Mouse (Mus musculus): ENCODE measurements around the gene Yjefn3.

Yjefn3 gene

DNA sequence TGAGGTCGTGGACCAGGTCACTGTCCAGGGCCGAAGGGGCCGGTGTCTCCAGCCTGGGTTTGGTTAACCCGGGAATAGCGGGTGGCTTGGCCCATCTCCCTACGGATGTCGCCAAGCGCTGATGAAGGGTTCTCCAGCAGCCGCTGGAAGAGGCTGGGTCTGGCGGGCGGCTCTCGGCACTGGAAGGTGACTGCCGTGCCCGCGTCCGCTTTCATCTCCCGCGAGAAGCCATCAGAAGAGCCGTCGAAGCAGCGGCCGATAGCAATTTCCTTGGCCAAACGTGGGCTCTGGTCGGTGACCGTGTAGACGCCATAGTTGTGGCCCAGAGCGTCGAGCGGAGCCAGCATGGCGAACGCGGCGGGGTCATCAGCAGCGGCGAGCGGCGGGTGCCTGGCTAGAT is 21.7 kb downstream of the Yjefn3 start:
- no peak for DNase-seq (ENCODE audit: low read depth, low spot score)

DNA sequence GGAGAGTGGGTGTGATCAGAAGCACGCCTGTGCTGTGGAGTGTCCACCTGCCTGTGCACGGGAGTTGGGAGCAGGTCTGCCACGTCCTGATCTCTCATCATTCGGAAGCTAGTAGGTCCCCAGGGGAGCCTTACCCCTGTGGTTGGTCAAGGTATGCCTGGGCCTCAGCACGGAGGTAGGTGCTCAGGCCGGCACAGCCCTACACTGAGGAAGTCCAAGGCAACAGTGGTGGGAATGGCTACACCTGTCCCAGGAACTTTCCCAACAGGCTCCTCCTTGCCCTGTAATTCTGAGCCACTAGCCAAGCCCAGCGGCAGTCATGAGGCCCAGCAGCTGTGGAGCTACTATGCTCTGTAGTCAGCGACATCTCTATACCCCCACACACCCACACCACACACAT is 22.8 kb downstream of the Yjefn3 start:
- DNase-seq (ENCODE audit: low read depth, low spot score), result no peak

DNA sequence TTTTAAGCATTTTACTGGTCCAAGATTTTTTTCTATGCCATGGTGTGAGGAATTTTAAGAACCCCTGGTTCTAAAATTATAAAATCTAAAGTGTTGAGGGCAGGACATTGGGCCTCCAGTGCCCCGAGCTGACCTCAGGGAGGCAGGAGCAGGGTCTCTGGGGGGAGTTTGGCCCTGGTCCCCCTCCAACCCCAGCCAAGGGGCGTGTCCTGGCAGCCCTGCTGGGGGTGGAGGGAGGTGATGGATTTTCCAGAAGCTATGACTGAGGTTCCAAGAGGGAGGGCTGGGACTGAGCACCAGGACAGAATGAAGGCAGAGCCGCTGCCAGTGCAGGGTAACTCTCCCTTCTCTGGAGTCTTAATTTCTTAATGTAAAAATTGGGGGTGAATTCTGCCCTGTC is 24.5 kb downstream of the Yjefn3 start:
- DNase-seq (ENCODE audit: low read depth, low spot score), result no peak

- no peak for DNase-seq (ENCODE audit: low read depth, low spot score)
These were observed 25.1 kb downstream of the Yjefn3 start for GRCm38 (mm10) chr8:69877396-69877795.

- no peak for DNase-seq (ENCODE audit: low read depth, low spot score)
These were observed 25.5 kb downstream of the Yjefn3 start for GRCm38 (mm10) chr8:69876967-69877366.

- DNase-seq (ENCODE audit: low read depth, low spot score), result no peak
These were observed 26.4 kb downstream of the Yjefn3 start for GRCm38 (mm10) chr8:69876097-69876496.

DNA sequence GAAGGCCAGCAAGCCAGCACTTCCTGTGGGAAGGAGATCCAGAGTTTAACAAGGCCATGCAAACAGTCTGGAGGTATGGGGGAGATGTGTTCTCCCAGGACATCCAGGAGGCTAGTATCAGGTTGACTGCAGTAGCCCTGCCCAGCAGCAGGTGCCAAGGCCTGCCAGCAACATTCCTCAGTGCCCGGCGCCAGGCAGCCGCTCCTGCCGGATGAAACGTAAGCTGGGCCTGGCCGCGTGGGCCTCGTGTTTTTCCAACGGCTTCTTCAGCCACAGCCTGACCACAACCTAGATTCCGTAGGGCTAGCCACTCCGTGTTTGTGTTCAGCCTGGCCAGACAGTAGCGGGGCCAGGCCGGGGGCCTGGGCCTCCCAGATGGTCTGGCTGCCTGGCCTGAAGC is 27.9 kb downstream of the Yjefn3 start:
- no peak for DNase-seq (ENCODE audit: low read depth, low spot score)

GRCm38 (mm10) chr8:69874155-69874554 is 28.4 kb downstream of the Yjefn3 start:
- peak; percentile 47 for DNase-seq (ENCODE audit: low read depth, low spot score)

DNA sequence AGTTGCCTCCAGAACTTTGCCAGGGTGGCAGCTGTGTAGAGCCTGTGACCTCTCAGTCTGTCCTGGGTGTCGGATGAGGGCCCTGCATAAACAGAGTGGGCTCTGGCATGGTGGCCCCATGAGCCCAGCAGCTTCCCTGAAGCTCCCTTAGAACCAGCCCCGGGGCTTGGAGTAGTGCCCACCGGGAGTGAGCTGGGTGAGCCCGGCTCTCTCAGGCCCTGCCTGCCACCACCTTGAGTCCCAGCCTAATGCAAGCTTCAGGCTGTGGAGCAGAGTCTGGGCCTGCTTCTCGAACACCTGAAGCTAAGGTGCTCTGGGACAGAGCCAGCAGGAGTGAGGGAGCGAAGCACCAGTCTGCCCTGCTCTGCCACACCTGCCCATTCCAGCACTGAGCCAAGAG is 31.6 kb downstream of the Yjefn3 start:
- DNase-seq (ENCODE audit: low read depth, low spot score), result no peak

- no peak for DNase-seq (ENCODE audit: low read depth, low spot score)
These were observed 32.3 kb downstream of the Yjefn3 start for GRCm38 (mm10) chr8:69870003-69870765.

DNA sequence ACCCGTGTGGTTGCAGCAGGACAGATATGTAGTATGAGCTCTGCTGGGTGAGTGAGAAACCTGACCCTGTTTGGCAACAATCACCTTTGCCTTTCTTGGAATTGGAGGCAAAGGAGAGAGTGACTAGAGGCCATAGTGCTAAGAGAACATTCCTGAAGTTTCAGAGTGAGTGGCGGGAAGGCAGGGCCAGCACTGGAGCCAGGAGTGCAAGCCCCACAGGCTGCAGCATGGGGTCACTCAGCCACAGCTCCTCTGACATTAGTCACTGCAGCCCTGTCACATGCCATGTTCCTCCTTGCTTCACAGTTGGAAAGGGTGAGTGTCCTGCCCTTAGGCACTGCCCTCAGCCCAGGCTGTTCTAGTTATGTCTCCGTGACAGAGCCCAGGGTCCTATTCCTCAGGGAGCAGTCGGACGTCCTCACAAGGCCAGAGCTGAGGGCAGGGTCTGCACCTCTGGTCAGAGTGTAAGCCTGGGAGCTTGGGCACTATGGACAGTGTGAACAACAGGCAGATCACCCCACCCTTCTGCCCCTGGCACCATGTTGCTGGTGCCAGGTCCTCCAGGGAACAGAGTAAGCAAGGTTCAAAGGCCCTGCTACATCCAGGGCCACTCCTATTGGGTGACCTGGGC is 34.7 kb downstream of the Yjefn3 start:
- DNase-seq (ENCODE audit: low read depth, low spot score), result no peak

DNA sequence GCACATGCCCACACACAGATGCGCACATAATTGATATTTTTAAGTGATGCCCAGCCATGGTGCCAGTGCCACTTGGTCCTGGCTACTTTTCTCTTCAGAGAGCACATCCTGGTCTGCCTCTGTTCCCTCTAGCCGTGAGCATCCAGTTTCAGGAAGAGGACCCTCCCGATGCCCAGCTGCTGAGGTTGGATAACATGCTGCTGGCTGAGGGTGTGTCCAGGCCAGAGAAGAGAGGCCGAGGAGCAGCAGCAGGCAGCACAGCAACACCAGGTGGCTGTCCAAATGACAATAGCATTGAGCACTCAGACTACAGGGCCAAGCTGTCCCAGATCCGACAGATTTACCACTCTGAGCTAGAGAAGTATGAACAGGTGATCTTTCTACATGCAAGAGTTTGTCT is 38.3 kb downstream of the Yjefn3 start:
- no peak for DNase-seq (ENCODE audit: low read depth, low spot score)

DNA sequence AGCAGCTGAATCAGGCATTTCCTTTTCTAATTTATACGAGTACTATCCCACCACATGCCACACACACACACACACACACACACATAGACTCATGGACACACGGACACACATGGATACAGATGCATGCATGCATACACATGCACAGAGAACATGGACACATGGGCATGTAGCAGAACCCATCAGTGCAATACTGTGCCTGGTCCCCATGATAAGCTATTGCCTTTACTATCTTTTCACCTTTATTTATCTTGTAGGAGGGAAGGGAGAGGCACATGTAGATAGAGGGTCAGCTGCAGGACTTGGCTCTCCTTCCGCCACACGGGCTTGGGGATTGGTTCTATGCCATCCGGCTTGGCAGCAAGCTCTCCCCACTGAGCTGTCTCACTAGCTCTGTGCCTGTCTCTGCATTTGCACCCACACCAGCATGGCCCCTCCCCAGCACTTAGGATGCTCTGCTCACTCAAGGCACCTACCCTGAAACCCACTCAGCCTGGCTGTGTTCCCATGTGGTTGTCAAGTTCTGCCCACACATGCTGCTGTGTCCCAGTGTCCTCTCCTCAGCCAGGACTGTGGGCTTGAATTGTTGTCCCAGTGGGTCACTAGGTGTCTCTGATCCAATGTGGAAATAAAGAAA is 39.0 kb downstream of the Yjefn3 start:
- DNase-seq (ENCODE audit: low read depth, low spot score), result no peak

DNA sequence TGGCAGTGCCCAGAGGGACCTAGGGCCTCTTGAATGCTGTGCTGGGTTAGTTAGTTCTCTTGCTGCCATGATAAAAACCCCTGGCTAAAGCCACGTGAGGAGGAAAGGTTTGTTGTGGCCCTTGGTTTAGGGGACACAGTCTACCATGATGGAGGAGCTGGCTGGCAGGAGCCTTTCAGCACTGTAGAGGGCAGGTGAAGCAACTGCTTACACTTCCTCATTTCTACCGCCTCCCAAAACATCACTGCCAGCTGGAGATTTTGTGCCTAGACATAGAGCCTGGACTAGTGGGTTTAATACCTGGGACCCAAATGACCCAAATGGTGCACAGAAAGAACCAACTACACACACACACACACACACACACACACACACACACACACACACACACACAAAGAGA is 41.3 kb downstream of the Yjefn3 start:
- peak; percentile 67 for DNase-seq (ENCODE audit: low read depth, low spot score)

DNA sequence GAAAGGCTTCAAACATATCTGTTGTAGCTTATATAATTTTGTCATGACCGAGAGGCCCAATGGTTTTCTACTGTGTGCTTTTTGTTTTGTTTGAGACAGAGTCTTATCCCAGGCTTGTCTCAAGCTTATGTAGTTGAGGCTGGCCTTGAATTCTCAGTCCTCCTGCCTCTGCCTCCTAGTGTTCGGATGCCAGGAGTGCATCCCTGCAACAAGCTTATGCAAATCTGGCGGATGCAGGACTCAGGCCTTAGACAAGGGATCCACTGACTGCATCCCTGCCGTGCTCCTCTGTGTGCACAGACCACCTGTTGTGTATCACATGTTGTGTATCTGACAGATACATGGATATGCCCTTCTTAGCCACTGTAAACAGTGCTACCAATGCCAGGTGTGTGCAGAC is 41.7 kb downstream of the Yjefn3 start:
- no peak for DNase-seq (ENCODE audit: low read depth, low spot score)

- peak; percentile 40 for DNase-seq (ENCODE audit: low read depth, low spot score)
These were observed 48.6 kb downstream of the Yjefn3 start for GRCm38 (mm10) chr8:69853869-69854268.

GRCm38 (mm10) chr8:69850926-69851506 is 51.5 kb downstream of the Yjefn3 start:
- DNase-seq (ENCODE audit: low read depth, low spot score), result no peak

GRCm38 (mm10) chr8:69849899-69850298 is 52.6 kb downstream of the Yjefn3 start:
- DNase-seq (ENCODE audit: low read depth, low spot score), result peak; percentile 17

DNA sequence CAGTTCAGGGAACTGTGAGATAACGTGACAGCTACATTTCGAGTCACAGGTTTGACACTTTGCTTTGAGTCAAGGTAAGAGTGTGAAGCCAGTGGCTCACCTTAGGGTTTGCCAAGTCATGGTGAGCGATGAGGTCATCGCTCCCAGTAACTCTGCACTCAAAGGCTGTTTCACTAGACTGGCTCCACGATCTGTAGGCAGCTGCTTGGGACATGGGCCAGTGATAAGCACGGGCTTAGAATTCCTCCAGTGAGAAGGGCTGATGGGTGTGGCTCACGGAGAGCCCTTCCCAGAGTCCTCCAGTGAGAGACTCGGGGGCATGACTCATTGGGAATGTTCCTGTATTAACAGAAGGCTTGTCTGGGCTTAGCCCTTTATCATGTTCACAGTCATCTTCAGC is 53.6 kb downstream of the Yjefn3 start:
- DNase-seq (ENCODE audit: low read depth, low spot score), result no peak

GRCm38 (mm10) chr8:69847167-69848065 is 55.1 kb downstream of the Yjefn3 start:
- no peak for DNase-seq (ENCODE audit: low read depth, low spot score)
